Mouse (Mus musculus): ENCODE results near the gene Nfe2. TPM values are rescaled to one million over a fixed set of nuclear protein-coding genes. Genes with fewer than 3 reads are reported as not detected.
A peak's percentile ranks its signal among the peaks of the same experiment; 100 is the strongest.

The Nfe2 gene
- polyA plus RNA-seq (2021), result not detected

- no peaks in the 10 kb centered on the region for H3K27me3 ChIP-seq
- peak; percentile 57 for ATAC-seq
- ChIA-PET POLR2A (no interaction called here), CTCF (interaction anchor here (1.1 kb wide), 1 partner anchor 11 kb away, joined by 3 read pairs; no protein-coding TSS in a partner anchor)
- in situ Hi-C loops (cut with MboI; ENCODE audit: low pct_unique_long_range_greater_than_20kb), result no loop called here
- no peak for DNase-seq (ENCODE audit: low read depth, low spot score)
- no peak for TF ChIP-seq CTCF (IDR thresholded peaks at IDR 0.05)
Observed at GRCm38 (mm10) chr15:103257790-103258728, at the start of gene Nfe2. Gene Nfe2 (minus strand): TSS chr15:103258403.

- POLR2A ChIA-PET, result interaction anchor here (0.6 to 1.0 kb wide), 3 partner anchors 17 to 122 kb away, joined by 3 to 4 read pairs (median 3); no protein-coding TSS in a partner anchor
- ATAC-seq (peak; percentile 55), DNase-seq (ENCODE audit: low read depth, low spot score) (peak; percentile 57)
- TF ChIP-seq CTCF (IDR thresholded peaks at IDR 0.05), result no peak
- CTCF ChIA-PET, result interaction anchor here (0.6 to 8.7 kb wide), 25 partner anchors 8 to 327 kb away, joined by 3 to 116 read pairs (median 5); partner anchors contain the start of gene Copz1
- no peaks in the 10 kb centered on the region for H3K27me3 ChIP-seq
- in situ Hi-C loops (cut with MboI; ENCODE audit: low pct_unique_long_range_greater_than_20kb), result loop anchor here (5.0 to 10.0 kb wide), 3 partner anchors 55 to 342 kb away; partner anchors contain the start of genes Hoxc10 and Hoxc5
Observed at GRCm38 (mm10) chr15:103307125-103307524, 48.9 kb upstream of the Nfe2 start.

GRCm38 (mm10) chr15:103305792-103306645 lies 47.8 kb upstream of the Nfe2 start:
- no peak for DNase-seq (ENCODE audit: low read depth, low spot score)
- no peaks in the 10 kb centered on the region for H3K27me3 ChIP-seq
- POLR2A ChIA-PET, result interaction anchor here (0.6 to 1.7 kb wide), 4 partner anchors 13 to 59 kb away, joined by 3 to 11 read pairs (median 4); no protein-coding TSS in a partner anchor
- in situ Hi-C loops (cut with MboI; ENCODE audit: low pct_unique_long_range_greater_than_20kb), result loop anchor here (5.0 to 10.0 kb wide), 3 partner anchors 54 to 341 kb away; partner anchors contain the start of genes Hoxc10 and Hoxc5
- CTCF ChIA-PET, result interaction anchor here (0.7 to 8.7 kb wide), 21 partner anchors 9 to 123 kb away, joined by 3 to 116 read pairs (median 7); partner anchors contain the start of gene Copz1
- ATAC-seq, result no peak
- TF ChIP-seq CTCF (IDR thresholded peaks at IDR 0.05), result no peak

- CTCF ChIA-PET, result interaction anchor here (0.9 to 8.7 kb wide), 10 partner anchors 10 to 122 kb away, joined by 4 to 116 read pairs (median 9); partner anchors contain the start of gene Copz1
- peak; percentile 68 for ATAC-seq
- no peak for TF ChIP-seq CTCF (IDR thresholded peaks at IDR 0.05)
- H3K27me3 ChIP-seq, result no peaks in the 10 kb centered on the region
- DNase-seq (ENCODE audit: low read depth, low spot score), result peak; percentile 83
- in situ Hi-C loops (cut with MboI; ENCODE audit: low pct_unique_long_range_greater_than_20kb), result loop anchor here (5.0 to 10.0 kb wide), 3 partner anchors 53 to 340 kb away; partner anchors contain the start of genes Hoxc10 and Hoxc5
- POLR2A ChIA-PET, result interaction anchor here (0.6 to 1.7 kb wide), 4 partner anchors 12 to 20 kb away, joined by 3 to 11 read pairs (median 4); no protein-coding TSS in a partner anchor
Observed at GRCm38 (mm10) chr15:103305070-103305678, 47.0 kb upstream of the Nfe2 start.

GRCm38 (mm10) chr15:103304616-103304969 lies 46.4 kb upstream of the Nfe2 start:
- POLR2A ChIA-PET, result interaction anchor here (0.6 to 1.7 kb wide), 4 partner anchors 12 to 20 kb away, joined by 3 to 11 read pairs (median 4); no protein-coding TSS in a partner anchor
- DNase-seq (ENCODE audit: low read depth, low spot score) (no peak), ATAC-seq (no peak)
- TF ChIP-seq CTCF (IDR thresholded peaks at IDR 0.05), result no peak
- H3K27me3 ChIP-seq, result no peaks in the 10 kb centered on the region
- CTCF ChIA-PET, result interaction anchor here (1.6 to 8.7 kb wide), 5 partner anchors 11 to 120 kb away, joined by 5 to 116 read pairs (median 10); no protein-coding TSS in a partner anchor
- in situ Hi-C loops (cut with MboI; ENCODE audit: low pct_unique_long_range_greater_than_20kb), result loop anchor here (10.0 kb wide), 1 partner anchor 340 kb away; the partner anchor contains the start of genes Hoxc10 and Hoxc5

- POLR2A ChIA-PET, result interaction anchor here (0.6 to 1.7 kb wide), 2 partner anchors 15 to 19 kb away, joined by 3 to 11 read pairs; no protein-coding TSS in a partner anchor
- no peak for TF ChIP-seq CTCF (IDR thresholded peaks at IDR 0.05)
- no peak for DNase-seq (ENCODE audit: low read depth, low spot score)
- no peaks in the 10 kb centered on the region for H3K27me3 ChIP-seq
- no peak for ATAC-seq
- in situ Hi-C loops (cut with MboI; ENCODE audit: low pct_unique_long_range_greater_than_20kb), result loop anchor here (10.0 kb wide), 1 partner anchor 339 kb away; the partner anchor contains the start of genes Hoxc10 and Hoxc5
- CTCF ChIA-PET, result interaction anchor here (1.5 to 8.7 kb wide), 3 partner anchors 9 to 21 kb away, joined by 3 to 116 read pairs (median 10); no protein-coding TSS in a partner anchor
Observed at GRCm38 (mm10) chr15:103303916-103304615, 45.9 kb upstream of the Nfe2 start.

GRCm38 (mm10) chr15:103302341-103303021 lies 44.3 kb upstream of the Nfe2 start:
- POLR2A ChIA-PET, result no interaction called here

More at GRCm38 (mm10) chr15:103302341-103303021, 44.3 kb upstream of the Nfe2 start:
- CTCF ChIA-PET, result interaction anchor here (1.5 to 1.9 kb wide), 2 partner anchors 8 to 10 kb away, joined by 3 to 4 read pairs; no protein-coding TSS in a partner anchor
- DNase-seq (ENCODE audit: low read depth, low spot score) (no peak), ATAC-seq (no peak)
- in situ Hi-C loops (cut with MboI; ENCODE audit: low pct_unique_long_range_greater_than_20kb), result loop anchor here (10.0 kb wide), 1 partner anchor 338 kb away; the partner anchor contains the start of genes Hoxc10 and Hoxc5
- TF ChIP-seq CTCF (IDR thresholded peaks at IDR 0.05), result no peak
- H3K27me3 ChIP-seq, result no peaks in the 10 kb centered on the region
